Mouse (Mus musculus): ENCODE measurements at regions not wholly inside any gene's neighbourhood (a gene's known extent, or its start where the extent isn't known, plus 50 kb on each side); places are given as distances from the start of the nearest gene placed in this dataset.

DNA sequence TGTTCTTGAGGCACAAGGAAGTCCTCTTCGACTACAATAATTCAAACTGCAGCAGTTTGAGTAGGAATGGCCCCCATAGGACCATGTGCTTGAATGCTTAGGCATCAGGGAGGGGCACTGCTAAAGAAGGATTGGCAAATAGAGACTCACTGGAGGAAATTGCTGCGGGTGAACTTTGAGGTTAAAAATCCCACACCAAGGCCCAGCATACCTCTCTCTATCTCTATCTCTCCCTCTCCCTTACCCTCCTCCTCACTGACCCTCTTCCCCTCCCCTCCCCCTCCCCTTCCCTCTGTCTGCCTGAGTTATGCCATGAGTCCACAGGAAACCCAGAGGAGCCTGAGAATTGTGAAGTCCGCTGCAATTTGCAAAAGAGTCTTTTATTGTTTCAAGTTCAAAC, 180.8 kb upstream of the Ipo5 start:
- no peak for TF ChIP-seq CTCF (IDR thresholded peaks at IDR 0.05; ENCODE audit: control insufficient read depth, insufficient read depth, insufficient read length)
- TF ChIP-seq MAX (IDR thresholded peaks at IDR 0.05): no peak
- no peak for TF ChIP-seq MYOD1 (IDR thresholded peaks at IDR 0.05; ENCODE audit: control insufficient read depth, insufficient read length, low read depth)

All from C2C12 (cell line).